Mouse (Mus musculus) liver, embryonic 14.5 days (tissue): Measurements from ENCODE around the gene Mrpl51.

ENCODE experiments used
- CTCF ChIP-seq: IDR thresholded peaks from 2 replicates; pipeline ENCODE4 v1.5.1; 2016; ENCODE audit warnings: antibody characterized with exemption, low read depth, control low read depth
- EP300 ChIP-seq: IDR thresholded peaks from 2 replicates; pipeline ENCODE4 v1.6.1; 2016; ENCODE audit warnings: antibody characterized with exemption, low read depth

DNA sequence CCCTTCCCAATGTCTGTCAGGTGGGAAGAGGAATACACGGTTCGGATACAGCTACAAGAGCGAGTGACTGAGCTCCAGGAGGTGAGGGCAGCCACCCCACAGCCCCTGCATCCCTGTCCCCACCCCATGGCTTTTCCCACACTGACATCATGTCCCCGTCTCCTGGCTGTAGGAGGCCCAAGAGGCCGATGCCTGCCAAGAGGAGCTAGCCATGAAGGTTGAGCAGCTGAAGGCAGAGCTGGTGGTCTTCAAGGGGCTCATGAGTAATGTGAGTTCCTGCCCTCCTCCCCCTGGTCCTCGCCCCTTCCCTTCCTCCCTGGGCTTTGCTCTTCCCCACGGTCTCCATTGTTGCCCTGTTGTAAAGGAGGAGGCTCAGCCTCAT, 42.0 kb upstream of the Mrpl51 start:
- TF ChIP-seq CTCF (no peak), EP300 (no peak)
